ENCODE assay signal across 15 mouse cellular contexts in genomic region chr1:192564691-192565090, GRCm38 (mm10).
"Had no signal": no experiment of that assay in that cellular context is flagged by ENCODE, and none has a peak within 500 bp of the region (broad histone marks: within the 10 kb centered on the region; RNA-seq: fewer than 3 reads in every experiment).

No protein-coding gene starts in this region.

- H3K4me3 ChIP-seq: megakaryocyte, embryonic 14.5 days; midbrain, embryonic 13.5 days; midbrain, embryonic 15.5 days; neural tube, embryonic 12.5 days; stomach, embryonic 15.5 days had no signal

- DNase-seq: lung, adult 18-20 months; lung, embryonic 14.5 days; lung, postnatal 10 days; lung, postnatal 4 days; right cerebral cortex, postnatal 14 days; thymus, adult 2 months; thymus, postnatal 25 days; thymus, postnatal 4 days had no signal

- H3K36me3 ChIP-seq: midbrain, embryonic 13.5 days; midbrain, embryonic 15.5 days; neural tube, embryonic 12.5 days; stomach, embryonic 15.5 days had no signal

- H3K27me3 ChIP-seq: megakaryocyte, embryonic 14.5 days; midbrain, embryonic 13.5 days; midbrain, embryonic 15.5 days; neural tube, embryonic 12.5 days; stomach, embryonic 15.5 days had no signal

- H3K4me1 ChIP-seq: megakaryocyte, embryonic 14.5 days; midbrain, embryonic 13.5 days; midbrain, embryonic 15.5 days; neural tube, embryonic 12.5 days; stomach, embryonic 15.5 days had no signal

- ATAC-seq: midbrain, embryonic 13.5 days; midbrain, embryonic 15.5 days had no signal

- H3K4me2 ChIP-seq: lung, embryonic 14.5 days; midbrain, embryonic 11.5 days; midbrain, embryonic 13.5 days; midbrain, embryonic 15.5 days; neural tube, embryonic 12.5 days; stomach, embryonic 15.5 days had no signal

- H3K9ac ChIP-seq: lung, embryonic 14.5 days; midbrain, embryonic 13.5 days; midbrain, embryonic 15.5 days; neural tube, embryonic 12.5 days; stomach, embryonic 15.5 days had no signal

- H3K27ac ChIP-seq: midbrain, embryonic 13.5 days; midbrain, embryonic 15.5 days; neural tube, embryonic 12.5 days; stomach, embryonic 15.5 days; stomach, postnatal 0 days had no signal
